Mouse (Mus musculus): ENCODE data around the gene Prkcz. TPM values are rescaled to one million over a fixed set of nuclear protein-coding genes. Genes with fewer than 3 reads are reported as not detected.

Prkcz gene
- total and polyA plus RNA-seq, 2 experiments from 2014 or later = 92.5 to 103 TPM

- H3K27me3 ChIP-seq (ENCODE audit: insufficient read depth, low read length) = no peaks in the 10 kb centered on the region
- H3K4me3 ChIP-seq (ENCODE audit: low read depth, low read length) = no peak overlapping the region
- H3K9me3 ChIP-seq (ENCODE audit: low read length) = no peaks in the 10 kb centered on the region
- H3K27ac ChIP-seq (ENCODE audit: low read depth, low read length) = no peak overlapping the region
- no peaks in the 10 kb centered on the region for H3K4me1 ChIP-seq (ENCODE audit: insufficient read depth)
- TF ChIP-seq CTCF (IDR thresholded peaks at IDR 0.05; ENCODE audit: low read depth) = no peak
- no peak for ATAC-seq
- WGBS = 82% methylated on average over 15 of the region's 15 CpGs
- no peaks in the 10 kb centered on the region for H3K36me3 ChIP-seq (ENCODE audit: insufficient read depth)
- no peak overlapping the region for H3K9ac ChIP-seq
- no peak overlapping the region for H3K4me2 ChIP-seq (ENCODE audit: low read depth)
- DNase-seq = no peak
Observed at GRCm38 (mm10) chr4:155370737-155371715, 9.9 kb upstream of the Prkcz start.

DNA sequence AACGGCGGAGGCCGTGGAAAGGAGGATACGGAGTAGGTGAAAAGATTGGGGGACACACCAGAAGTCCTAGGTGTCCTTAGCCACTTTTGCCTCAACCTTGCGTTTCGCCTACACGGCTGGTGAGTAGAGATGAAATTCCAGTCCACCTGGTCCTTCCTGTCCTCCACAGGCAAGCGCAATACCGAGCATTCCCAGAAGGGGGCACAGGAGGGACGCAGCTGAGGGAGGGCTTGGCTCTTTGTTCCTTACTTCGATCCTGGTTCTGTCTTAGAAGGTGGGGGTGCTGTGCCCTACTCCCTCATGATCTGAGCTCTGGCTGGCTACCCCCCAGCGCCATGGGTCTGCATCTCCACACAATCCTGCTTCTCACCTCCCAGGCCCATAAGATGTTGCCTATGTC is 7.5 kb upstream of the Prkcz start:
- peak; percentile 60 for DNase-seq
- Histone ChIP-seq H3K4me1 (ENCODE audit: insufficient read depth) (no peaks in the 10 kb centered on the region), H3K9ac (no peak overlapping the region), H3K4me3 (ENCODE audit: low read depth, low read length) (no peak overlapping the region), H3K36me3 (ENCODE audit: insufficient read depth) (no peaks in the 10 kb centered on the region), H3K27ac (ENCODE audit: low read depth, low read length) (no peak overlapping the region), H3K4me2 (ENCODE audit: low read depth) (no peak overlapping the region), H3K27me3 (ENCODE audit: insufficient read depth, low read length) (no peaks in the 10 kb centered on the region; the same call in 1 of the 2 replicates), H3K9me3 (ENCODE audit: low read length) (no peaks in the 10 kb centered on the region)
- 21% methylated on average over 12 of the region's 12 CpGs for WGBS
- peak; percentile 51; the same call in 1 of the 2 replicates for ATAC-seq
- peak; percentile 83 for TF ChIP-seq CTCF (IDR thresholded peaks at IDR 0.05; ENCODE audit: low read depth)

- ATAC-seq = no peak
Observed at GRCm38 (mm10) chr4:155367739-155368138, 6.6 kb upstream of the Prkcz start.

GRCm38 (mm10) chr4:155366784-155367183 is 5.6 kb upstream of the Prkcz start:
- no peak overlapping the region for H3K27ac ChIP-seq (ENCODE audit: low read depth, low read length)
- peaks cover 14% of the 10 kb centered on the region for H3K27me3 ChIP-seq (ENCODE audit: insufficient read depth, low read length)
- ATAC-seq (no peak), DNase-seq (no peak)
- 90% methylated on average over 6 of the region's 6 CpGs for WGBS
- H3K9ac ChIP-seq = no peak overlapping the region
- no peaks in the 10 kb centered on the region for H3K4me1 ChIP-seq (ENCODE audit: insufficient read depth)
- no peak overlapping the region for H3K4me2 ChIP-seq (ENCODE audit: low read depth)
- TF ChIP-seq CTCF (IDR thresholded peaks at IDR 0.05; ENCODE audit: low read depth) = no peak
- H3K4me3 ChIP-seq (ENCODE audit: low read depth, low read length) = no peak overlapping the region
- H3K9me3 ChIP-seq (ENCODE audit: low read length) = no peaks in the 10 kb centered on the region
- H3K36me3 ChIP-seq (ENCODE audit: insufficient read depth) = no peaks in the 10 kb centered on the region

More at GRCm38 (mm10) chr4:155367739-155368138, 6.6 kb upstream of the Prkcz start:
- Histone ChIP-seq H3K4me3 (ENCODE audit: low read depth, low read length) (no peak overlapping the region), H3K27ac (ENCODE audit: low read depth, low read length) (no peak overlapping the region), H3K27me3 (ENCODE audit: insufficient read depth, low read length) (peaks cover 5% of the 10 kb centered on the region), H3K4me2 (ENCODE audit: low read depth) (no peak overlapping the region), H3K9me3 (ENCODE audit: low read length) (no peaks in the 10 kb centered on the region), H3K36me3 (ENCODE audit: insufficient read depth) (no peaks in the 10 kb centered on the region), H3K9ac (no peak overlapping the region), H3K4me1 (ENCODE audit: insufficient read depth) (no peaks in the 10 kb centered on the region)
- TF ChIP-seq CTCF (IDR thresholded peaks at IDR 0.05; ENCODE audit: low read depth) = no peak
- no peak for DNase-seq
- WGBS = 92% methylated on average over 9 of the region's 9 CpGs

DNA sequence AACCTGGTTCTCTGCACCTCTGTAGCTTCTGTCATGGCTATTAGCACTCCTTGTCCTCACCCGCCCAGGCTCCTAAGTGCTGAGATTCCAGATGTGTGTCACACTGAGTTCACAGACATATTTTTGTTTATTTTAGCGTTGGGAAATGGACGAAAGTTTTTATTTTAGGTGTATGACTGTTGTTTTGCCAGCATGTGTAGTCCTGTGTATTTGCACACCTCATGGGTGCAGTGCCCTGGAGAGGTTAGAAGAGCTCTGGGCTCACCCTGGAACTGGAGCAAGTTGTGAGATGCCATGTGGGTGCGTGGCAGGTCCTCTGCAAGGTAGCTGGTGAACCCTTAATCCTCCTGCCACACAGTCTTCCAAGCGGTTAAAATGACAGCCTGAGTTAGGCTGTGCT is 1.3 kb upstream of the Prkcz start:
- ATAC-seq = no peak
- Histone ChIP-seq H3K4me1 (ENCODE audit: insufficient read depth) (no peaks in the 10 kb centered on the region), H3K27me3 (ENCODE audit: insufficient read depth, low read length) (peaks cover 46% of the 10 kb centered on the region), H3K36me3 (ENCODE audit: insufficient read depth) (no peaks in the 10 kb centered on the region), H3K4me3 (ENCODE audit: low read depth, low read length) (no peak overlapping the region), H3K9ac (no peak overlapping the region), H3K27ac (ENCODE audit: low read depth, low read length) (no peak overlapping the region), H3K9me3 (ENCODE audit: low read length) (no peaks in the 10 kb centered on the region), H3K4me2 (ENCODE audit: low read depth) (no peak overlapping the region)
- 42% methylated on average over 5 of the region's 5 CpGs for WGBS
- DNase-seq = no peak
- TF ChIP-seq CTCF (IDR thresholded peaks at IDR 0.05; ENCODE audit: low read depth) = no peak

DNA sequence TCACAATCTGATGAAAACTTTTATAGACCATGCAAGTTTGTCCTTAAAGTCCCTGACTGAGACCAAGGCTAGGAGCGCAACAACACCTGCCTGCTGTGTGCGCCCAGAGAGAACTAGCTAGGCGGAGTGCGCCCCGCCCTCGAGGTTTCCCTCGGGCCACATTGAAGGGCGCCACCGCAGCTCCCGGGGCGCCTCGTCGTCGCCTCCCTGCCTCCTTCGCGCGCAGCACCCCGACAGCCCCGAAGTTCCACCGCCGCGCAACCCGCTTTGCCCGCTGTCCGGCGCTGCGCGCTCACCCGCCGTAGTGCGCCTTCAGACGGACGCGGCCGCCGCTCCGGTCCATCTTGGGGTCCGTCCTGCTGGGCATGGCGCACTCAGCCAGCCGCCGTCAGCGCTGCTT is 305 bp downstream of the Prkcz start:
- 9% methylated on average over 41 of the region's 42 CpGs for WGBS
- DNase-seq = no peak
- Histone ChIP-seq H3K4me3 (ENCODE audit: low read depth, low read length) (peak overlapping the region; percentile 35), H3K9ac (no peak overlapping the region), H3K4me2 (ENCODE audit: low read depth) (peak overlapping the region; percentile 54), H3K36me3 (ENCODE audit: insufficient read depth) (no peaks in the 10 kb centered on the region), H3K27ac (ENCODE audit: low read depth, low read length) (no peak overlapping the region), H3K27me3 (ENCODE audit: insufficient read depth, low read length) (peaks cover 46% of the 10 kb centered on the region), H3K4me1 (ENCODE audit: insufficient read depth) (no peaks in the 10 kb centered on the region), H3K9me3 (ENCODE audit: low read length) (no peaks in the 10 kb centered on the region)
- no peak for ATAC-seq
- no peak for TF ChIP-seq CTCF (IDR thresholded peaks at IDR 0.05; ENCODE audit: low read depth)
